Mouse (Mus musculus) spleen, postnatal 10 days (tissue): Measurements from ENCODE around the gene Bcl11a.

Experiments
- DNase-seq, 2 experiments: peaks; one replicate each; pipeline ENCODE4 v3.0.0; 2021 to 2022; ENCODE audit warnings: low spot score in 2 of 2

The Bcl11a gene

GRCm38 (mm10) chr11:24149462-24150220 lies 71.8 kb downstream of the Bcl11a start:
- no peak for DNase-seq

GRCm38 (mm10) chr11:24152076-24152784 lies 74.4 kb downstream of the Bcl11a start:
- DNase-seq: peak in 1 of 2 experiments; percentile 11

GRCm38 (mm10) chr11:24153049-24153448 lies 75.2 kb downstream of the Bcl11a start:
- DNase-seq: no peak

- DNase-seq: no peak
Measured at GRCm38 (mm10) chr11:24158026-24158425, 80.2 kb downstream of the Bcl11a start.

GRCm38 (mm10) chr11:24159656-24160055 lies 81.8 kb downstream of the Bcl11a start:
- no peak for DNase-seq

- DNase-seq: no peak
Measured at GRCm38 (mm10) chr11:24161458-24161857, 83.6 kb downstream of the Bcl11a start.

GRCm38 (mm10) chr11:24162056-24162455 lies 84.2 kb downstream of the Bcl11a start:
- DNase-seq: peak in 1 of 2 experiments; percentile 18

- no peak for DNase-seq
Measured at GRCm38 (mm10) chr11:24163072-24163471, 85.2 kb downstream of the Bcl11a start.

- DNase-seq: peak in 1 of 2 experiments; percentile 10
Measured at GRCm38 (mm10) chr11:24164065-24164464, 86.2 kb downstream of the Bcl11a start.

GRCm38 (mm10) chr11:24171675-24172285 lies 93.9 kb downstream of the Bcl11a start:
- DNase-seq: no peak

GRCm38 (mm10) chr11:24172585-24172984 lies 94.7 kb downstream of the Bcl11a start:
- no peak for DNase-seq

GRCm38 (mm10) chr11:24174161-24174792 lies 96.4 kb downstream of the Bcl11a start:
- DNase-seq: no peak

- DNase-seq: no peak
Measured at GRCm38 (mm10) chr11:24177458-24177857, 99.6 kb downstream of the Bcl11a start.

GRCm38 (mm10) chr11:24178823-24179476 lies 101.1 kb downstream of the Bcl11a start:
- DNase-seq: no peak

GRCm38 (mm10) chr11:24180040-24180439 lies 102.2 kb downstream of the Bcl11a start:
- no peak for DNase-seq

GRCm38 (mm10) chr11:24183501-24183900 lies 105.6 kb downstream of the Bcl11a start:
- no peak for DNase-seq

GRCm38 (mm10) chr11:24184932-24185331 lies 107.1 kb downstream of the Bcl11a start:
- peak; percentile 32 to 61 for DNase-seq

- DNase-seq: no peak
Measured at GRCm38 (mm10) chr11:24190411-24190810, 112.6 kb downstream of the Bcl11a start.

- no peak for DNase-seq
Measured at GRCm38 (mm10) chr11:24196460-24197190, 118.8 kb downstream of the Bcl11a start.

- no peak for DNase-seq
Measured at GRCm38 (mm10) chr11:24197424-24197823, 119.6 kb downstream of the Bcl11a start.

- peak in 1 of 2 experiments; percentile 44 for DNase-seq
Measured at GRCm38 (mm10) chr11:24199560-24199959, 121.7 kb downstream of the Bcl11a start.
